Mouse (Mus musculus): ENCODE measurements at regions not wholly inside any gene's neighbourhood (a gene's known extent, or its start where the extent isn't known, plus 50 kb on each side); places are given as distances from the start of the nearest gene placed in this dataset.

- WGBS, result 98% methylated on average over 1 of the region's 1 CpGs
- TF ChIP-seq CTCF (IDR thresholded peaks at IDR 0.05; ENCODE audit: insufficient read depth, low read depth, low read length) (no peak), POLR2A (IDR thresholded peaks at IDR 0.05; ENCODE audit: insufficient read depth, low read depth, low read length) (no peak)
- Histone ChIP-seq H3K4me3 (ENCODE audit: insufficient read depth, low read depth, low read length) (no peak overlapping the region), H3K4me1 (ENCODE audit: control insufficient read depth, insufficient read depth, low read length) (no peaks in the 10 kb centered on the region), H3K27ac (ENCODE audit: insufficient read depth, low read depth, low read length) (no peak overlapping the region)
Measured at GRCm38 (mm10) chr16:75254981-75255380, 330.9 kb downstream of the Lipi start.

DNA sequence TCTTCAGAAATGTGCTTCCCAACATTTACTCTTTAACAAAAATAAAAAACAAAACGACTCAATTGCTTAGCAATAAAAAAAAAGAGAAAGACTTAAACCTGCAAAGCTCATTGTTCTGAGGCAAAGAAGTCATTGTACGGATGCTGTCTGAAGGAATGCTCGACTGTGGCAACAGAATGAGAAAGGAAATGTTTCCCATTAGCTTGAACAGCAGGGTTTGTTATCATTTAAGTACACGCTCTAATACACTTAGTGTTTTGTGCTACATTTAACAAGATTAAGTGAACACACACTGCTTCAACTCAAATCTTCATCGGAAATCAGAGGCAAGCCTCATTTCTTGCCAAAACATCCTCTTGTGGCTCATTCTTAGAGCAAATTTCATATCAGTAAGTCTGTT, 336.7 kb downstream of the Lipi start:
- Histone ChIP-seq H3K4me3 (ENCODE audit: insufficient read depth, low read depth, low read length) (no peak overlapping the region), H3K27ac (ENCODE audit: insufficient read depth, low read depth, low read length) (no peak overlapping the region), H3K4me1 (ENCODE audit: control insufficient read depth, insufficient read depth, low read length) (no peaks in the 10 kb centered on the region)
- no peak for TF ChIP-seq CTCF (IDR thresholded peaks at IDR 0.05; ENCODE audit: insufficient read depth, low read depth, low read length)
- no peak for TF ChIP-seq POLR2A (IDR thresholded peaks at IDR 0.05; ENCODE audit: insufficient read depth, low read depth, low read length)
- WGBS, result 28% methylated on average over 5 of the region's 5 CpGs

DNA sequence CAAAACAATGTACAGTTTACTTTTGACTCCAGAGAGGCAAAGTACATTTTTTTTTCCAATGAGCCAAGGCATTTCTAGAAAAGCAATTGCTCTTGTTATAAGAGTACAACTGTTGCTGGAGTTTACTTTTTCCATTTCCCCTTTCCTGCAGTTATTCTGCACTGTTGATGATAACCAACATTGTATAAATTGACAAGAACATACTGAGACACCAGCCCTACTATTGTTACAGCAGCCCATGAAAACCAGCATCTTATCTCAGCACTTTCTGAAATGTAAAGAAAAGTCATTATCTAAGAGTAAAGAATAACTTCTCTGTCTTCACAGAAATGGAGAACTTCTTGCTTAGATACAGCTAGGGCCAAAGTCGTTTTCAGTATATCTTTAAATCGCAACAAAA, 345.5 kb downstream of the Lipi start:
- Histone ChIP-seq H3K4me1 (ENCODE audit: control insufficient read depth, insufficient read depth, low read length) (no peaks in the 10 kb centered on the region), H3K4me3 (ENCODE audit: insufficient read depth, low read depth, low read length) (no peak overlapping the region), H3K27ac (ENCODE audit: insufficient read depth, low read depth, low read length) (no peak overlapping the region)
- TF ChIP-seq POLR2A (IDR thresholded peaks at IDR 0.05; ENCODE audit: insufficient read depth, low read depth, low read length) (no peak), CTCF (IDR thresholded peaks at IDR 0.05; ENCODE audit: insufficient read depth, low read depth, low read length) (no peak)
- 91% methylated on average over 2 of the region's 2 CpGs for WGBS

- Histone ChIP-seq H3K27ac (ENCODE audit: insufficient read depth, low read depth, low read length) (no peak overlapping the region), H3K4me1 (ENCODE audit: control insufficient read depth, insufficient read depth, low read length) (no peaks in the 10 kb centered on the region), H3K4me3 (ENCODE audit: insufficient read depth, low read depth, low read length) (no peak overlapping the region)
- TF ChIP-seq CTCF (IDR thresholded peaks at IDR 0.05; ENCODE audit: insufficient read depth, low read depth, low read length) (no peak), POLR2A (IDR thresholded peaks at IDR 0.05; ENCODE audit: insufficient read depth, low read depth, low read length) (no peak)
- 51% methylated on average over 1 of the region's 1 CpGs for WGBS
Measured at GRCm38 (mm10) chr16:75232133-75232532, 353.7 kb downstream of the Lipi start.

- no peak for TF ChIP-seq CTCF (IDR thresholded peaks at IDR 0.05; ENCODE audit: insufficient read depth, low read depth, low read length)
- no peak for TF ChIP-seq POLR2A (IDR thresholded peaks at IDR 0.05; ENCODE audit: insufficient read depth, low read depth, low read length)
- H3K4me1 ChIP-seq (ENCODE audit: control insufficient read depth, insufficient read depth, low read length), result no peaks in the 10 kb centered on the region
- no peak overlapping the region for H3K4me3 ChIP-seq (ENCODE audit: insufficient read depth, low read depth, low read length)
- H3K27ac ChIP-seq (ENCODE audit: insufficient read depth, low read depth, low read length), result no peak overlapping the region
- 81% methylated on average over 2 of the region's 2 CpGs for WGBS
Measured at GRCm38 (mm10) chr16:75193404-75193803, 392.5 kb downstream of the Lipi start.

- 94% methylated on average over 6 of the region's 6 CpGs for WGBS
- Histone ChIP-seq H3K4me3 (ENCODE audit: insufficient read depth, low read depth, low read length) (no peak overlapping the region), H3K4me1 (ENCODE audit: control insufficient read depth, insufficient read depth, low read length) (no peaks in the 10 kb centered on the region), H3K27ac (ENCODE audit: insufficient read depth, low read depth, low read length) (no peak overlapping the region)
- TF ChIP-seq POLR2A (IDR thresholded peaks at IDR 0.05; ENCODE audit: insufficient read depth, low read depth, low read length), result no peak
Measured at GRCm38 (mm10) chr16:75190316-75190715, 395.5 kb downstream of the Lipi start.

GRCm38 (mm10) chr16:75166040-75166439, 419.8 kb downstream of the Lipi start:
- Histone ChIP-seq H3K4me1 (ENCODE audit: control insufficient read depth, insufficient read depth, low read length) (no peaks in the 10 kb centered on the region), H3K4me3 (ENCODE audit: insufficient read depth, low read depth, low read length) (no peak overlapping the region), H3K27ac (ENCODE audit: insufficient read depth, low read depth, low read length) (no peak overlapping the region)
- TF ChIP-seq POLR2A (IDR thresholded peaks at IDR 0.05; ENCODE audit: insufficient read depth, low read depth, low read length) (no peak), CTCF (IDR thresholded peaks at IDR 0.05; ENCODE audit: insufficient read depth, low read depth, low read length) (no peak)
- 86% methylated on average over 1 of the region's 1 CpGs for WGBS

- H3K4me1 ChIP-seq (ENCODE audit: control insufficient read depth, insufficient read depth, low read length), result no peaks in the 10 kb centered on the region
- TF ChIP-seq CTCF (IDR thresholded peaks at IDR 0.05; ENCODE audit: insufficient read depth, low read depth, low read length), result no peak
- TF ChIP-seq POLR2A (IDR thresholded peaks at IDR 0.05; ENCODE audit: insufficient read depth, low read depth, low read length), result no peak
- H3K4me3 ChIP-seq (ENCODE audit: insufficient read depth, low read depth, low read length), result no peak overlapping the region
- WGBS, result 86% methylated on average over 6 of the region's 6 CpGs
- H3K27ac ChIP-seq (ENCODE audit: insufficient read depth, low read depth, low read length), result no peak overlapping the region
Measured at GRCm38 (mm10) chr16:75164969-75165726, 420.7 kb downstream of the Lipi start.

DNA sequence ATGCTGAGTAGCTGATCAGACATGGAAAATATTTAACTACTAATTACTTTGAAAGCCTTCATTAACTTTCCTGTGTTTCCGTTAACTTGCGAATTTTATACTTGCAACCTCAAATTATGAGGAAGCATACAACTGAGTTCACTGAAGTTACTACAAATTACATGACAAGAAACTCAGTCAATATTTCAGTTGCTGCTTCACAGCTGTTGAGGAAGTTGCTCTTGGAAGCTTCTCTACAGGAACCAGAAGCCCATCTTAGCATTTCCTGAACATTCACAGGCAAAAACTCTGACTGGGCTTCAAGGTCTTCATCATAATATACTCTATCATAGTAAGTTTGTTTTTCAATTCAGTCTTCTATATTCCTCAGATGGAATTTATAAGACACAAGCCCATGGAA, 426.1 kb downstream of the Lipi start:
- no peaks in the 10 kb centered on the region for H3K4me1 ChIP-seq (ENCODE audit: control insufficient read depth, insufficient read depth, low read length)
- WGBS, result 42% methylated on average over 2 of the region's 2 CpGs
- no peak overlapping the region for H3K4me3 ChIP-seq (ENCODE audit: insufficient read depth, low read depth, low read length)
- H3K27ac ChIP-seq (ENCODE audit: insufficient read depth, low read depth, low read length), result no peak overlapping the region
- TF ChIP-seq POLR2A (IDR thresholded peaks at IDR 0.05; ENCODE audit: insufficient read depth, low read depth, low read length), result no peak
- TF ChIP-seq CTCF (IDR thresholded peaks at IDR 0.05; ENCODE audit: insufficient read depth, low read depth, low read length), result no peak
